Mouse (Mus musculus): Measurements from ENCODE around the gene Btc. TPM values are rescaled to one million over a fixed set of nuclear protein-coding genes. Genes with fewer than 3 reads are reported as not detected.
A peak's percentile ranks its signal among the peaks of the same experiment; 100 is the strongest.

Gene Btc
- total RNA-seq, 2 experiments from 2014 or later = 0.16 to 0.32 TPM

GRCm38 (mm10) chr5:91334227-91334626 is 68.6 kb downstream of the Btc start:
- intact Hi-C loops (cut with DNase I) = no loop called here
- DNase-seq (ENCODE audit: extremely low spot score in 1 of 2, low spot score in 2 of 2) = no peak

GRCm38 (mm10) chr5:91332079-91332865 is 70.5 kb downstream of the Btc start:
- no peak for DNase-seq (ENCODE audit: extremely low spot score in 1 of 2, low spot score in 2 of 2)
- intact Hi-C loops (cut with DNase I) = no loop called here

- intact Hi-C loops (cut with DNase I) = no loop called here
- no peak for DNase-seq (ENCODE audit: extremely low spot score in 1 of 2, low spot score in 2 of 2)
Observed at GRCm38 (mm10) chr5:91321840-91322239, 81.0 kb downstream of the Btc start.

GRCm38 (mm10) chr5:91320348-91320747 is 82.4 kb downstream of the Btc start:
- no peak for DNase-seq (ENCODE audit: extremely low spot score in 1 of 2, low spot score in 2 of 2)

GRCm38 (mm10) chr5:91313971-91314370 is 88.8 kb downstream of the Btc start:
- intact Hi-C loops (cut with DNase I) = no loop called here
- no peak for DNase-seq (ENCODE audit: extremely low spot score in 1 of 2, low spot score in 2 of 2)

More at GRCm38 (mm10) chr5:91320348-91320747, 82.4 kb downstream of the Btc start:
- intact Hi-C loops (cut with DNase I) = no loop called here

GRCm38 (mm10) chr5:91311767-91312166 is 91.0 kb downstream of the Btc start:
- no peak for DNase-seq (ENCODE audit: extremely low spot score in 1 of 2, low spot score in 2 of 2)
- intact Hi-C loops (cut with DNase I) = no loop called here

- intact Hi-C loops (cut with DNase I) = loop anchor here (5.0 kb wide), 1 partner anchor 331 kb away; no protein-coding TSS in a partner anchor
- no peak for DNase-seq (ENCODE audit: extremely low spot score in 1 of 2, low spot score in 2 of 2)
Observed at GRCm38 (mm10) chr5:91308576-91308975, 94.2 kb downstream of the Btc start.

- intact Hi-C loops (cut with DNase I) = loop anchor here (2.0 to 5.0 kb wide), 2 partner anchors 331 to 355 kb away; no protein-coding TSS in a partner anchor
- DNase-seq (ENCODE audit: extremely low spot score in 1 of 2, low spot score in 2 of 2) = peak in 1 of 2 experiments; percentile 43
Observed at GRCm38 (mm10) chr5:91307907-91308306, 94.9 kb downstream of the Btc start.

Other genes with a start within 250 kb of the Btc start
- gene Parm1, start 114.6 kb upstream of the Btc start, total RNA-seq (2021) = 10 to 100 TPM; 29.6 to 33.1 TPM